Mouse (Mus musculus): ENCODE data around the gene Spata2l.
"Not testable (repeated sequence)": the region's sequence is repeated elsewhere in the genome, so short reads cannot be mapped to it uniquely, and the experiment has no call there.

Gene Spata2l

GRCm38 (mm10) chr8:123235520-123236497 is at the start of gene Spata2l:
Spata2l (minus strand) TSS chr8:123236233.
- in situ Hi-C loops (cut with MboI, MseI) = no loop called here

- in situ Hi-C loops (cut with MboI, MseI) = no loop called here
Observed at GRCm38 (mm10) chr8:123284493-123284892, 48.5 kb upstream of the Spata2l start.

GRCm38 (mm10) chr8:123283991-123284390 is 48.0 kb upstream of the Spata2l start:
- in situ Hi-C loops (cut with MboI, MseI) = no loop called here

GRCm38 (mm10) chr8:123282994-123283393 is 47.0 kb upstream of the Spata2l start:
- in situ Hi-C loops (cut with MboI, MseI) = not testable (repeated sequence)

- in situ Hi-C loops (cut with MboI, MseI) = no loop called here
Observed at GRCm38 (mm10) chr8:123280302-123281094, 44.5 kb upstream of the Spata2l start.

GRCm38 (mm10) chr8:123279828-123280227 is 43.8 kb upstream of the Spata2l start:
- in situ Hi-C loops (cut with MboI, MseI) = no loop called here

- in situ Hi-C loops (cut with MboI, MseI) = no loop called here
Observed at GRCm38 (mm10) chr8:123278445-123278844, 42.4 kb upstream of the Spata2l start.

GRCm38 (mm10) chr8:123275096-123275495 is 39.1 kb upstream of the Spata2l start:
- in situ Hi-C loops (cut with MboI, MseI) = no loop called here

- in situ Hi-C loops (cut with MboI, MseI) = no loop called here
Observed at GRCm38 (mm10) chr8:123274447-123274846, 38.4 kb upstream of the Spata2l start.

- in situ Hi-C loops (cut with MboI, MseI) = no loop called here
Observed at GRCm38 (mm10) chr8:123271901-123272300, 35.9 kb upstream of the Spata2l start.

GRCm38 (mm10) chr8:123271147-123271546 is 35.1 kb upstream of the Spata2l start:
- in situ Hi-C loops (cut with MboI, MseI) = no loop called here

- in situ Hi-C loops (cut with MboI, MseI) = no loop called here
Observed at GRCm38 (mm10) chr8:123267926-123268656, 32.1 kb upstream of the Spata2l start.

- in situ Hi-C loops (cut with MboI, MseI) = not testable (repeated sequence)
Observed at GRCm38 (mm10) chr8:123257593-123257992, 21.6 kb upstream of the Spata2l start.

GRCm38 (mm10) chr8:123257114-123257513 is 21.1 kb upstream of the Spata2l start:
- in situ Hi-C loops (cut with MboI, MseI) = no loop called here

GRCm38 (mm10) chr8:123255170-123255569 is 19.1 kb upstream of the Spata2l start:
- in situ Hi-C loops (cut with MboI, MseI) = no loop called here

- in situ Hi-C loops (cut with MboI, MseI) = no loop called here
Observed at GRCm38 (mm10) chr8:123254099-123254885, 18.3 kb upstream of the Spata2l start, which contains the start of the genes Zfp276 and Vps9d1. Zfp276 (plus strand) TSS chr8:123254195. Vps9d1 (minus strand) TSS chr8:123254348.

- in situ Hi-C loops (cut with MboI, MseI) = no loop called here
Observed at GRCm38 (mm10) chr8:123253451-123254098, 17.5 kb upstream of the Spata2l start.

GRCm38 (mm10) chr8:123252925-123253324 is 16.9 kb upstream of the Spata2l start:
- in situ Hi-C loops (cut with MboI, MseI) = no loop called here

- in situ Hi-C loops (cut with MboI, MseI) = no loop called here
Observed at GRCm38 (mm10) chr8:123250940-123251339, 14.9 kb upstream of the Spata2l start.

GRCm38 (mm10) chr8:123248596-123248995 is 12.6 kb upstream of the Spata2l start:
- in situ Hi-C loops (cut with MboI, MseI) = no loop called here
